13 mouse cellular contexts compared by ENCODE assay signal in the genomic region with DNA sequence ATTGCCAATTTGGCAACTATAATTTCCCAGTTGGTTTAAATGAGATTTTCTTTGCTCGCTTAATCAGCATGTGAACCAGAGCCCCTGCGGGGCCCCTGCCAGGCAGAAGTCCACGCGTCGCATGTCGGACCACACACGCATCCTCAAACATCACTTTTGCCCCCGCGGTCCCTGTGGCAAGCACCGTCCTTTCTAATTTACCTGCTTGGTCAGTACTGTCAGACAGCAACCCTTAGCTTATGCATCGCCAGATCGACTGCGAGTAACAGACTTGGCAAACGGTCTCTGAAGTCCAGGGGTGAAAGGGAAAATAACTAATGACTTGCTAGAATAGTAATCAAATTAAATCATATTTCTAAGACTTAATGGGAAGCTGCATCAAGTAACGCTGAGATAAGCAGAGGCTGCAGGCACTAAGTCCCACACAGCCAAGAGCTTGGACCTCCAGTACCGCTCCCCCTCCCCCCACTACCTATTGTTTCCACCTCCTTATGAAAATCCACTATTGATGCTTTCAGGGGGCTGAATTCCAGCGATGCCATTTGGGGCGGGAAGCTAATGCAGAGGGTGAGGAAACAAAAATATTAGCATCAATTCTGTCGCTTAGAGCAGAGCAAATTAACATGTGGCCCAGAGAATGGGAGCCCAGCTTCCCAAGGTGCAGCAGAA.
DNase-seq lines count a peak whose midpoint lies in the region; ATAC-seq and TF ChIP-seq lines count a peak whose summit lies in the region.
"Had no signal": no experiment of that assay in that cellular context is flagged by ENCODE, and none has a peak within 500 bp of the region (broad histone marks: within the 10 kb centered on the region; RNA-seq: fewer than 3 reads in every experiment).

No protein-coding gene starts in this region.

- peak overlapping the region; percentile 16; the same call in 1 of the 2 replicates for H3K4me3 ChIP-seq in left cerebral cortex, adult 2 months
- peak overlapping the region; percentile 27 for H3K4me3 ChIP-seq in forebrain, embryonic 15.5 days
- H3K4me3 ChIP-seq in midbrain, embryonic 11.5 days (ENCODE audit: low read depth, low read length): no peak overlapping the region
- H3K4me3 ChIP-seq: embryonic facial prominence, embryonic 12.5 days had no signal

- no peak overlapping the region for H3K27ac ChIP-seq in left cerebral cortex, adult 2 months
- no peak overlapping the region for H3K27ac ChIP-seq in forebrain, embryonic 15.5 days (replicated peaks)
- no peak overlapping the region for H3K27ac ChIP-seq in midbrain, embryonic 11.5 days (ENCODE audit: low read depth, low read length)
- H3K27ac ChIP-seq: embryonic facial prominence, embryonic 12.5 days had no signal

- H3K9me3 ChIP-seq in forebrain, embryonic 15.5 days: no peaks in the 10 kb centered on the region
- H3K9me3 ChIP-seq in midbrain, embryonic 11.5 days (ENCODE audit: control insufficient read depth, low read length): no peaks in the 10 kb centered on the region
- H3K9me3 ChIP-seq: embryonic facial prominence, embryonic 12.5 days had no signal

- H3K9ac ChIP-seq in forebrain, embryonic 15.5 days (replicated peaks): peak overlapping the region; percentile 25; the same call in 1 of the 2 replicates
- H3K9ac ChIP-seq in midbrain, embryonic 11.5 days (ENCODE audit: low read length): no peak overlapping the region
- H3K9ac ChIP-seq: embryonic facial prominence, embryonic 12.5 days had no signal

- WGBS in forebrain, embryonic 15.5 days: 20% methylated on average over 19 of the region's 19 CpGs
- WGBS in midbrain, embryonic 11.5 days: 51% methylated on average over 19 of the region's 19 CpGs

- intact Hi-C loops in left cerebral cortex, adult 2 months (cut with DNase I): no loop called here

- DNase-seq in left cerebral cortex, adult 2 months (ENCODE audit: extremely low spot score in 1 of 2, low spot score in 2 of 2): no peak
- no peak for DNase-seq in left cerebral cortex, adult 8-10 months (ENCODE audit: low spot score in 2 of 2)
- peak; percentile 78 for DNase-seq in midbrain, embryonic 11.5 days (ENCODE audit: low spot score, missing footprints)
- DNase-seq in retina, embryonic 14.5 days (ENCODE audit: low spot score): peak; percentile 29
- DNase-seq in testis, postnatal 10 days (ENCODE audit: low spot score): no peak
- DNase-seq in heart, adult 9 months (ENCODE audit: low spot score in 2 of 2): no peak
- DNase-seq in thymus, postnatal 14 days: no peak
- DNase-seq: gastrocnemius, postnatal 10 days; right cerebral cortex, postnatal 4 days; thymus, postnatal 25 days had no signal

- peak overlapping the region; percentile 46 for H3K4me2 ChIP-seq in forebrain, embryonic 15.5 days (replicated peaks)
- H3K4me2 ChIP-seq in midbrain, embryonic 11.5 days: peak overlapping the region; percentile 31
- H3K4me2 ChIP-seq: embryonic facial prominence, embryonic 12.5 days; liver, embryonic 11.5 days had no signal

- no peaks in the 10 kb centered on the region for H3K36me3 ChIP-seq in forebrain, embryonic 15.5 days
- no peaks in the 10 kb centered on the region for H3K36me3 ChIP-seq in midbrain, embryonic 11.5 days (ENCODE audit: control insufficient read depth, insufficient read depth, low read length)
- H3K36me3 ChIP-seq: embryonic facial prominence, embryonic 12.5 days had no signal

- no peaks in the 10 kb centered on the region for H3K27me3 ChIP-seq in forebrain, embryonic 15.5 days
- no peaks in the 10 kb centered on the region for H3K27me3 ChIP-seq in midbrain, embryonic 11.5 days (ENCODE audit: control insufficient read depth, insufficient read depth, low read length)
- H3K27me3 ChIP-seq: embryonic facial prominence, embryonic 12.5 days had no signal

- H3K4me1 ChIP-seq in forebrain, embryonic 15.5 days: peaks cover 16% of the 10 kb centered on the region
- H3K4me1 ChIP-seq in midbrain, embryonic 11.5 days (ENCODE audit: control insufficient read depth, insufficient read depth, low read length): peaks cover 10% of the 10 kb centered on the region

- TF ChIP-seq CTCF in left cerebral cortex, adult 2 months (IDR thresholded peaks at IDR 0.05): no peak

- no peak for ATAC-seq in forebrain, embryonic 15.5 days (replicated peaks)
- ATAC-seq in midbrain, embryonic 11.5 days (ENCODE audit: low FRiP score): peak; percentile 77

Comparison
In these comparisons a context has a peak if more than half of its experiments do, and no peak if none do; other contexts are left out.
1. DNase-seq: peak in midbrain, embryonic 11.5 days (single experiment) and retina, embryonic 14.5 days (single experiment); none in left cerebral cortex, adult 2 months (0 of 2), left cerebral cortex, adult 8-10 months (0 of 2), testis, postnatal 10 days (single experiment), heart, adult 9 months (0 of 2) and thymus, postnatal 14 days (single experiment).